Mouse (Mus musculus) forebrain, embryonic 10.5 days (tissue): ENCODE results near the gene Kcnq1. TPM values are rescaled to one million over a fixed set of nuclear protein-coding genes. Genes with fewer than 3 reads are reported as not detected.

Experiments
- DNase-seq: peaks from one replicate; pipeline ENCODE4 v3.0.0-alpha.2; 2017; ENCODE audit warnings: low spot score; ENCODE audit errors: extremely low spot score
- H3K27ac ChIP-seq: fragments of 300-500 bp; sonication (generic); 2 replicates; pipeline ENCODE4 v1.5.1; 2016; ENCODE audit warnings: mild to moderate bottlenecking
- H3K27me3 ChIP-seq: fragments of 300-500 bp; sonication (generic); 2 replicates; pipeline ENCODE4 v1.6.1; 2016; ENCODE audit warnings: mild to moderate bottlenecking; ENCODE audit not compliant: poor library complexity, severe bottlenecking
- H3K36me3 ChIP-seq: fragments of 300-500 bp; sonication (generic); replicated peaks from 2 replicates; pipeline ENCODE4 v1.6.1; 2016; ENCODE audit warnings: mild to moderate bottlenecking, moderate library complexity
- H3K4me1 ChIP-seq: fragments of 300-500 bp; sonication (generic); 2 replicates; pipeline ENCODE4 v1.6.1; 2016
- H3K4me3 ChIP-seq: fragments of 300-500 bp; sonication (generic); 2 replicates; pipeline ENCODE4 v1.5.1; 2016; ENCODE audit warnings: mild to moderate bottlenecking, moderate library complexity
- H3K9me3 ChIP-seq: fragments of 300-500 bp; sonication (generic); 2 replicates; pipeline ENCODE4 v1.6.1; 2016; ENCODE audit warnings: mild to moderate bottlenecking, moderate library complexity
- WGBS: fragments of 180-500 bp; shearing (Covaris S2); methylation state at CpG from one replicate; pipeline ENCODE4 v1.1.7; 2016; 5-methylcytosine and 5-hydroxymethylcytosine counted together
- polyA plus RNA-seq: library from polyadenylated mRNA; unstranded; fragments of >200 nt; fragmentation: Nextera tagmentation; extraction: Ambion mirVana; gene quantifications from 2 replicates; pipeline ENCODE4 v1.2.1, GENCODE M21; 2016

Gene Kcnq1
- polyA plus RNA-seq, 1 experiment from 2014 or later: 1.3 TPM

- WGBS: 60% methylated on average over 1 of the region's 1 CpGs
Observed at GRCm38 (mm10) chr7:143095554-143095907, 10.6 kb upstream of the Kcnq1 start.

GRCm38 (mm10) chr7:143100759-143101158 lies 5.4 kb upstream of the Kcnq1 start:
- DNase-seq: no peak
- H3K4me1 ChIP-seq: 0 out of 2 replicates have a peak, but pooled peaks cover 4% of the 10 kb centered on the region
- WGBS: 81% methylated on average over 4 of the region's 4 CpGs

More at GRCm38 (mm10) chr7:143095554-143095907, 10.6 kb upstream of the Kcnq1 start:
- no peak for DNase-seq
- Histone ChIP-seq H3K9me3 (no peaks in the 10 kb centered on the region), H3K27me3 (peaks cover 27% of the 10 kb centered on the region), H3K4me3 (no peak overlapping the region), H3K27ac (no peak overlapping the region), H3K4me1 (peaks cover 8% of the 10 kb centered on the region; the same call in 1 of the 2 replicates), H3K36me3 (no peaks in the 10 kb centered on the region)

GRCm38 (mm10) chr7:143105258-143105897 lies 784 bp upstream of the Kcnq1 start:
- H3K27me3 ChIP-seq: peaks cover 65% of the 10 kb centered on the region

More at GRCm38 (mm10) chr7:143100759-143101158, 5.4 kb upstream of the Kcnq1 start:
- H3K27me3 ChIP-seq: peaks cover 22% of the 10 kb centered on the region
- no peak overlapping the region for H3K4me3 ChIP-seq
- no peaks in the 10 kb centered on the region for H3K36me3 ChIP-seq
- no peaks in the 10 kb centered on the region for H3K9me3 ChIP-seq
- no peak overlapping the region for H3K27ac ChIP-seq

GRCm38 (mm10) chr7:143106672-143107465 lies 707 bp downstream of the Kcnq1 start:
- Histone ChIP-seq H3K36me3 (no peaks in the 10 kb centered on the region), H3K4me1 (peaks cover 26% of the 10 kb centered on the region), H3K4me3 (peak overlapping the region; percentile 47), H3K9me3 (no peaks in the 10 kb centered on the region), H3K27ac (no peak overlapping the region), H3K27me3 (peaks cover 79% of the 10 kb centered on the region)
- WGBS: 6% methylated on average over 55 of the region's 57 CpGs
- no peak for DNase-seq

More at GRCm38 (mm10) chr7:143105258-143105897, 784 bp upstream of the Kcnq1 start:
- peaks cover 29% of the 10 kb centered on the region for H3K4me1 ChIP-seq
- no peak overlapping the region for H3K27ac ChIP-seq
- H3K9me3 ChIP-seq: no peaks in the 10 kb centered on the region
- no peaks in the 10 kb centered on the region for H3K36me3 ChIP-seq
- 82% methylated on average over 11 of the region's 11 CpGs for WGBS
- H3K4me3 ChIP-seq: no peak overlapping the region
- no peak for DNase-seq

GRCm38 (mm10) chr7:143108200-143108599 lies 2.0 kb downstream of the Kcnq1 start:
- H3K4me1 ChIP-seq: peaks cover 26% of the 10 kb centered on the region
- H3K27me3 ChIP-seq: peaks cover 81% of the 10 kb centered on the region
- DNase-seq: no peak
- H3K27ac ChIP-seq: no peak overlapping the region
- H3K36me3 ChIP-seq: no peaks in the 10 kb centered on the region
- H3K4me3 ChIP-seq: no peak overlapping the region
- WGBS: 49% methylated on average over 5 of the region's 5 CpGs
- H3K9me3 ChIP-seq: no peaks in the 10 kb centered on the region

GRCm38 (mm10) chr7:143108996-143109660 lies 3.0 kb downstream of the Kcnq1 start:
- Histone ChIP-seq H3K27me3 (peaks cover 79% of the 10 kb centered on the region), H3K9me3 (peaks cover under 1% of the 10 kb centered on the region; the same call in 1 of the 2 replicates), H3K27ac (no peak overlapping the region; the same call in 1 of the 2 replicates), H3K36me3 (no peaks in the 10 kb centered on the region), H3K4me3 (no peak overlapping the region), H3K4me1 (peaks cover 26% of the 10 kb centered on the region)
- no peak for DNase-seq
- whole genome bisulfite sequencing: 34% methylated on average over 3 of the region's 3 CpGs

GRCm38 (mm10) chr7:143109696-143110095 lies 3.5 kb downstream of the Kcnq1 start:
- WGBS: 50% methylated on average over 3 of the region's 3 CpGs
- Histone ChIP-seq H3K9me3 (peaks cover 6% of the 10 kb centered on the region; the same call in 1 of the 2 replicates), H3K27me3 (peaks cover 73% of the 10 kb centered on the region), H3K4me3 (no peak overlapping the region), H3K4me1 (peaks cover 26% of the 10 kb centered on the region), H3K36me3 (no peaks in the 10 kb centered on the region), H3K27ac (no peak overlapping the region; the same call in 1 of the 2 replicates)
- DNase-seq: no peak

GRCm38 (mm10) chr7:143110803-143111202 lies 4.6 kb downstream of the Kcnq1 start:
- Histone ChIP-seq H3K4me1 (peaks cover 26% of the 10 kb centered on the region), H3K27ac (no peak overlapping the region), H3K36me3 (no peaks in the 10 kb centered on the region), H3K4me3 (no peak overlapping the region), H3K9me3 (peaks cover 10% of the 10 kb centered on the region; the same call in 1 of the 2 replicates), H3K27me3 (peaks cover 62% of the 10 kb centered on the region)
- 73% methylated on average over 1 of the region's 1 CpGs for WGBS
- DNase-seq: no peak

GRCm38 (mm10) chr7:143111719-143112118 lies 5.6 kb downstream of the Kcnq1 start:
- 65% methylated on average over 4 of the region's 4 CpGs for WGBS
- Histone ChIP-seq H3K4me1 (peaks cover 24% of the 10 kb centered on the region), H3K36me3 (no peaks in the 10 kb centered on the region), H3K27me3 (peaks cover 53% of the 10 kb centered on the region), H3K9me3 (peaks cover 10% of the 10 kb centered on the region; the same call in 1 of the 2 replicates), H3K4me3 (no peak overlapping the region), H3K27ac (no peak overlapping the region)
- DNase-seq: no peak

- Histone ChIP-seq H3K36me3 (no peaks in the 10 kb centered on the region), H3K9me3 (peaks cover 10% of the 10 kb centered on the region; the same call in 1 of the 2 replicates), H3K4me3 (no peak overlapping the region), H3K4me1 (peaks cover 18% of the 10 kb centered on the region), H3K27ac (no peak overlapping the region), H3K27me3 (peaks cover 46% of the 10 kb centered on the region)
- WGBS: 39% methylated on average over 1 of the region's 1 CpGs
- DNase-seq: no peak
Observed at GRCm38 (mm10) chr7:143112395-143112794, 6.2 kb downstream of the Kcnq1 start.

- Histone ChIP-seq H3K9me3 (peaks cover 10% of the 10 kb centered on the region; the same call in 1 of the 2 replicates), H3K4me3 (no peak overlapping the region), H3K27me3 (peaks cover 22% of the 10 kb centered on the region), H3K27ac (no peak overlapping the region), H3K4me1 (peaks cover 13% of the 10 kb centered on the region), H3K36me3 (no peaks in the 10 kb centered on the region)
- no peak for DNase-seq
Observed at GRCm38 (mm10) chr7:143114773-143115172, 8.6 kb downstream of the Kcnq1 start.

GRCm38 (mm10) chr7:143116521-143116920 lies 10.4 kb downstream of the Kcnq1 start:
- no peak overlapping the region for H3K4me3 ChIP-seq
- no peak overlapping the region for H3K27ac ChIP-seq
- peaks cover 10% of the 10 kb centered on the region; the same call in 1 of the 2 replicates for H3K9me3 ChIP-seq
- H3K4me1 ChIP-seq: peaks cover 20% of the 10 kb centered on the region
- 0 out of 2 replicates have a peak, but pooled peaks cover 5% of the 10 kb centered on the region for H3K27me3 ChIP-seq
- 87% methylated on average over 5 of the region's 5 CpGs for WGBS
- no peak for DNase-seq
- no peaks in the 10 kb centered on the region for H3K36me3 ChIP-seq
